Mouse (Mus musculus): ENCODE measurements around the gene Sez6l. TPM values are rescaled to one million over a fixed set of nuclear protein-coding genes. Genes with fewer than 3 reads are reported as not detected.

Gene Sez6l
- polyA plus RNA-seq, 1 experiment, result 0.34 TPM

DNA sequence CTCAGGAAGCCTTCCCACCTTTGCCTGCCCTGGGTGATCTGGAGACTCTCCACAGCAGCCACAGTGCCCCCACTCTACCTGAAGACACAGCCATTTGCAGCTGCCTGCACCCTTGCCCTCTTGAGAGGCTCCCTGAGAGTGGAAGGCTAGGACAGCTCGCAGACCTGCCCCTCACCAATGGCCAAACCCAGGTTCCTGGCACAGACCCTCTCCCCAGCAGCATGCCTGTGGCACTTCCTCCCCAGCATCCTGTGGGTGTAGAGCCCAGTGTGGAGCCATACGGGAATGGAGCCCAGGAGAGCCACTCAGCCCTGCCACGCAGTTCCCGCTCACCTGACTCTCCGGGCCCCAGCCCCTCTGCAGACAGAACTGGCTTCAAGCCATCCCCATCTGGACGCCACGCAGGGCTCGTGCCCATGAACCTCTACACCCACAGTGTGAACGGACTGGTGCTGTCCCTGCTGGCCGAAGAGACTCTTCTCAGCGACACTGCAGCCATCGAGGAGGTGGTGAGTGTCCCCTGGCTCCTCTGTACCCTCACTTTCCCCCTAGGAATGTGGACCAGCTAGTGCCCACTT lies 206.7 kb downstream of the Sez6l start:
- Histone ChIP-seq H3K27ac (ENCODE audit: insufficient read depth, low read length) (no peak overlapping the region), H3K4me1 (ENCODE audit: control insufficient read depth, insufficient read depth, insufficient read length) (peaks cover 18% of the 10 kb centered on the region), H3K27me3 (ENCODE audit: control insufficient read depth, insufficient read depth, low read length) (no peaks in the 10 kb centered on the region), H3K36me3 (ENCODE audit: control insufficient read depth, insufficient read depth, low read length) (peaks cover 4% of the 10 kb centered on the region), H3K4me3 (ENCODE audit: extremely low read depth, insufficient read depth, insufficient read length) (no peak overlapping the region)
- TF ChIP-seq CTCF (IDR thresholded peaks at IDR 0.05; ENCODE audit: extremely low read depth, insufficient read depth, insufficient read length, insufficient replicate concordance) (no peak), POLR2A (IDR thresholded peaks at IDR 0.05; ENCODE audit: low read depth, low read length) (no peak)
- WGBS, result 95% methylated on average over 12 of the region's 12 CpGs
- no peak for DNase-seq (ENCODE audit: low read depth in 1 of 2, low spot score in 2 of 2)

DNA sequence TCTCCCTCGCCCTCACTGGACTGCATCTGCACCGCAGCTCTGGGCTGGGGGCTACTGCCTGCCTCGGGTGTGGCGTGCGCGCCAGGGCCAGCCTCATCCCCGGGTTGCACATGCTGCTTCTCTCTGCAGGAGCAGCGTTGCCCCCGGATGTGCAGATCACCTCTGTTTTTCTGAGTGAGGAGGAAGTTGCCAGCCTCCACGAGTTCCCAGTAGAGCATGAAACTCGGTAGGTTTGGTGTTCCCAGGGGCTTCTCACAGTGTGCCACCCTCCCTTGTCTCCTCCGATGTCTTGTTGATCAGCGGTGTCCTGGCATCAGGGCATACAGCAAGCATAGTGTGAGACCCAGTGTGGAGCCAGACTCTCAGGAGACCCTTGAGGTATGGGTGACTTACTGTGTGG lies 207.7 kb downstream of the Sez6l start:
- H3K36me3 ChIP-seq (ENCODE audit: control insufficient read depth, insufficient read depth, low read length), result peaks cover 6% of the 10 kb centered on the region

More for the DNA sequence above, 207.7 kb downstream of the Sez6l start:
- Histone ChIP-seq H3K4me1 (ENCODE audit: control insufficient read depth, insufficient read depth, insufficient read length) (peaks cover 18% of the 10 kb centered on the region), H3K27me3 (ENCODE audit: control insufficient read depth, insufficient read depth, low read length) (no peaks in the 10 kb centered on the region), H3K4me3 (ENCODE audit: extremely low read depth, insufficient read depth, insufficient read length) (no peak overlapping the region), H3K27ac (ENCODE audit: insufficient read depth, low read length) (peak overlapping the region; percentile 30; the same call in 1 of the 2 replicates)
- WGBS, result 28% methylated on average over 13 of the region's 13 CpGs
- TF ChIP-seq CTCF (IDR thresholded peaks at IDR 0.05; ENCODE audit: extremely low read depth, insufficient read depth, insufficient read length, insufficient replicate concordance), result no peak
- no peak for TF ChIP-seq POLR2A (IDR thresholded peaks at IDR 0.05; ENCODE audit: low read depth, low read length)
- no peak for DNase-seq (ENCODE audit: low read depth in 1 of 2, low spot score in 2 of 2)

Other genes starting within 250 kb of the Sez6l start
- gene Srrd, start 234.1 kb downstream of the Sez6l start, polyA plus RNA-seq (2012; rRNA removed), result 30.8 and 33.6 TPM in 2 replicates
- gene Hps4, start 234.1 kb downstream of the Sez6l start, polyA plus RNA-seq (2012; rRNA removed), result 36.9 and 45.9 TPM in 2 replicates
- gene Gm6583, start 221.2 kb downstream of the Sez6l start, polyA plus RNA-seq (2012; rRNA removed), result not detected in 2 replicates
- gene Asphd2, start 182.3 kb downstream of the Sez6l start, polyA plus RNA-seq (2012; rRNA removed), result 0.19 and 0.23 TPM in 2 replicates
- not detected in 2 replicates for gene Gm6588, start 127.8 kb downstream of the Sez6l start, polyA plus RNA-seq (2012; rRNA removed)